Mouse (Mus musculus) intestine, embryonic 15.5 days (tissue): ENCODE data around the gene Mzf1. TPM values are rescaled to one million over a fixed set of nuclear protein-coding genes. Genes with fewer than 3 reads are reported as not detected.

Experiments
- ATAC-seq: fragments of 200-750 bp; cut with Nextera tagmentation; 2 replicates; pipeline ENCODE4 v1.8.0; 2017; ENCODE audit warnings: moderate TSS enrichment, moderate library complexity
- H3K27ac ChIP-seq: fragments of 300-500 bp; sonication (generic); 2 replicates; pipeline ENCODE4 v1.5.1; 2015; ENCODE audit warnings: mild to moderate bottlenecking, inconsistent platforms
- H3K27me3 ChIP-seq: fragments of 300-500 bp; sonication (generic); replicated peaks from 2 replicates; pipeline ENCODE4 v1.6.1; 2015; ENCODE audit warnings: inconsistent platforms
- H3K36me3 ChIP-seq: fragments of 300-500 bp; sonication (generic); 2 replicates; pipeline ENCODE4 v1.6.1; 2015; ENCODE audit warnings: inconsistent platforms
- H3K4me1 ChIP-seq: fragments of 300-500 bp; sonication (generic); replicated peaks from 2 replicates; pipeline ENCODE4 v1.6.1; 2015; ENCODE audit warnings: inconsistent platforms
- H3K4me2 ChIP-seq: fragments of 300-500 bp; sonication (generic); replicated peaks from 2 replicates; pipeline ENCODE4 v1.6.1; 2015; ENCODE audit warnings: mild to moderate bottlenecking, inconsistent platforms
- H3K4me3 ChIP-seq: fragments of 300-500 bp; sonication (generic); replicated peaks from 2 replicates; pipeline ENCODE4 v1.5.1; 2015; ENCODE audit warnings: inconsistent platforms
- H3K9ac ChIP-seq: fragments of 300-500 bp; sonication (generic); 2 replicates; pipeline ENCODE4 v1.6.1; 2015; ENCODE audit warnings: inconsistent platforms
- H3K9me3 ChIP-seq: fragments of 300-500 bp; sonication (generic); 2 replicates; pipeline ENCODE4 v1.6.1; 2016; ENCODE audit warnings: inconsistent platforms
- WGBS: fragments of 180-500 bp; shearing (Covaris S2); methylation state at CpG from one replicate; pipeline ENCODE4 v1.1.7; 2015; 5-methylcytosine and 5-hydroxymethylcytosine counted together
- polyA plus RNA-seq: library from polyadenylated mRNA; unstranded; fragments of >200 nt; fragmentation: Nextera tagmentation; extraction: Ambion mirVana; gene quantifications from 2 replicates; pipeline ENCODE4 v1.2.1, GENCODE M21; 2015

Mzf1 gene
- polyA plus RNA-seq, 1 experiment from 2014 or later, result 2.1 TPM

DNA sequence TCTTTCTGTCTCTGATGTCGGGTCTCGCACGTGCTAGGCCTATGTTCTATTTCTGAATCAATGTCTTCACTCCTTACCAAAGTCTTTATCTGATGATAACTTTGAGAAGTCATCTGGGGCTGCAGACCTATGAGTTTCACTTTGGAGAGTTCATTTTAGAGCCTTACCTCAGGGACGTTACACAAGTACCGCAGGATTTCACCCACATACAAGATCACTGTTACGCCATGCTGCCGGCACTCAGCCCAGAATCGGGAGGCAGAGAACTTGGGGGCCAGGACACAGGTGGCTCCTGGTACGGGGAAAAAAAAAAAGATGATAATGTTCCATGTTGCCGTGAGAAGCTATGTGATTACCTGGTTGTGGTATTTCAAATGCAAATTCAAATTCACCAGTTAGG lies 61.4 kb downstream of the Mzf1 start:
- no peaks in the 10 kb centered on the region for H3K4me1 ChIP-seq
- no peaks in the 10 kb centered on the region for H3K9me3 ChIP-seq
- no peaks in the 10 kb centered on the region for H3K36me3 ChIP-seq
- H3K4me2 ChIP-seq, result no peak overlapping the region
- no peak overlapping the region for H3K27ac ChIP-seq
- H3K27me3 ChIP-seq, result no peaks in the 10 kb centered on the region
- 90% methylated on average over 10 of the region's 10 CpGs for WGBS
- no peak overlapping the region for H3K9ac ChIP-seq
- no peak overlapping the region for H3K4me3 ChIP-seq
- no peak for ATAC-seq

Other genes with a start within 250 kb of the Mzf1 start
- gene Zfp329, start 235.9 kb downstream of the Mzf1 start, polyA plus RNA-seq, result 10.6 and 10.8 TPM in 2 replicates
- gene Zfp110, start 220.0 kb downstream of the Mzf1 start, polyA plus RNA-seq, result 27.5 and 27.9 TPM in 2 replicates
- gene Zfp128, start 173.6 kb downstream of the Mzf1 start, polyA plus RNA-seq, result 3.1 and 3.3 TPM in 2 replicates
- gene Zscan22, start 156.9 kb downstream of the Mzf1 start, polyA plus RNA-seq, result 12.2 and 12.7 TPM in 2 replicates
- gene Rps5, start 132.5 kb downstream of the Mzf1 start, polyA plus RNA-seq, result 1,008 and 1,147 TPM in 2 replicates
- gene Rnf225, start 127.3 kb downstream of the Mzf1 start, polyA plus RNA-seq, result 0.33 and 0.47 TPM in 2 replicates
- gene Zfp324, start 88.9 kb downstream of the Mzf1 start, polyA plus RNA-seq, result 8.3 and 8.6 TPM in 2 replicates
- 6.7 and 6.8 TPM in 2 replicates for gene Zfp446, start 76.9 kb downstream of the Mzf1 start, polyA plus RNA-seq
- 0.41 and 0.53 TPM in 2 replicates for gene Slc27a5, start 56.6 kb downstream of the Mzf1 start, polyA plus RNA-seq
- 218 and 244 TPM in 2 replicates for gene Trim28, start 55.6 kb downstream of the Mzf1 start, polyA plus RNA-seq
- gene Zbtb45, start 44.7 kb downstream of the Mzf1 start, polyA plus RNA-seq, result 20.7 and 21.2 TPM in 2 replicates
- 162 and 177 TPM in 2 replicates for gene Chmp2a, start 20.0 kb downstream of the Mzf1 start, polyA plus RNA-seq
- gene Ube2m, start 16.5 kb downstream of the Mzf1 start, polyA plus RNA-seq, result 109 and 118 TPM in 2 replicates
- gene Vmn1r85, start 40.4 kb upstream of the Mzf1 start, polyA plus RNA-seq, result not detected in 2 replicates
- not detected in 2 replicates for gene Vmn1r86, start 65.2 kb upstream of the Mzf1 start, polyA plus RNA-seq
- gene Vmn1r87, start 85.4 kb upstream of the Mzf1 start, polyA plus RNA-seq, result not detected in 2 replicates
- not detected in 2 replicates for gene Vmn1r88, start 104.8 kb upstream of the Mzf1 start, polyA plus RNA-seq
- gene Vmn1r89, start 158.3 kb upstream of the Mzf1 start, polyA plus RNA-seq, result not detected in 2 replicates
- 87.2 and 89.2 TPM in 2 replicates for gene Lig1, start 222.5 kb upstream of the Mzf1 start, polyA plus RNA-seq
- gene Zswim9, start 224.0 kb upstream of the Mzf1 start, polyA plus RNA-seq, result 6.9 and 7.1 TPM in 2 replicates